12 mouse cellular contexts compared by ENCODE assay signal in genomic region chr17:73194575-73194974, GRCm38 (mm10).
DNase-seq lines count a peak whose midpoint lies in the region; ATAC-seq and TF ChIP-seq lines count a peak whose summit lies in the region.
"Had no signal": no experiment of that assay in that cellular context is flagged by ENCODE, and none has a peak within 500 bp of the region (broad histone marks: within the 10 kb centered on the region; RNA-seq: fewer than 3 reads in every experiment).

No protein-coding gene starts in this region.

- H3K4me2 ChIP-seq in lung, embryonic 14.5 days = no peak overlapping the region
- H3K4me2 ChIP-seq in midbrain, embryonic 14.5 days (ENCODE audit: low read length) = no peak overlapping the region
- H3K4me2 ChIP-seq in midbrain, embryonic 11.5 days = no peak overlapping the region
- H3K4me2 ChIP-seq: hindbrain, embryonic 15.5 days; midbrain, embryonic 12.5 days; stomach, embryonic 15.5 days had no signal

- no peaks in the 10 kb centered on the region for H3K36me3 ChIP-seq in C2C12 (ENCODE audit: control insufficient read depth, insufficient read depth)
- peaks cover 6% of the 10 kb centered on the region; the same call in 1 of the 2 replicates for H3K36me3 ChIP-seq in lung, embryonic 14.5 days (ENCODE audit: insufficient read depth)
- no peaks in the 10 kb centered on the region for H3K36me3 ChIP-seq in midbrain, embryonic 14.5 days (ENCODE audit: control insufficient read depth, insufficient read depth, low read length)
- no peaks in the 10 kb centered on the region for H3K36me3 ChIP-seq in midbrain, embryonic 11.5 days (ENCODE audit: control insufficient read depth, insufficient read depth, low read length)
- H3K36me3 ChIP-seq: midbrain, embryonic 12.5 days had no signal

- DNase-seq in gastrocnemius, adult 18-20 months (ENCODE audit: low spot score) = peak; percentile 72
- DNase-seq in gastrocnemius, postnatal 4 days (ENCODE audit: low spot score in 2 of 2) = no peak
- peak; percentile 86 for DNase-seq in fibroblast of lung, adult 2 months (ENCODE audit: low read depth)
- DNase-seq in lung, embryonic 14.5 days = no peak
- DNase-seq in midbrain, embryonic 14.5 days = no peak
- DNase-seq in midbrain, embryonic 11.5 days (ENCODE audit: low spot score, missing footprints) = no peak
- DNase-seq in ovary, postnatal 14 days (ENCODE audit: low spot score) = no peak
- DNase-seq: cerebellum, adult 8-10 months had no signal

- no peaks in the 10 kb centered on the region for H3K9me3 ChIP-seq in lung, embryonic 14.5 days (ENCODE audit: low read depth, low read length)
- H3K9me3 ChIP-seq in midbrain, embryonic 14.5 days (ENCODE audit: control insufficient read depth, low read length) = no peaks in the 10 kb centered on the region
- no peaks in the 10 kb centered on the region for H3K9me3 ChIP-seq in midbrain, embryonic 11.5 days (ENCODE audit: control insufficient read depth, low read length)
- H3K9me3 ChIP-seq: hindbrain, embryonic 15.5 days; midbrain, embryonic 12.5 days; stomach, embryonic 15.5 days had no signal

- ATAC-seq in lung, embryonic 14.5 days (ENCODE audit: insufficient read depth) = peak; percentile 26; the same call in 1 of the 2 replicates
- no peak for ATAC-seq in midbrain, embryonic 14.5 days (ENCODE audit: low FRiP score, low TSS enrichment)
- ATAC-seq in midbrain, embryonic 11.5 days (ENCODE audit: low FRiP score) = no peak

- TF ChIP-seq CTCF in C2C12 (IDR thresholded peaks at IDR 0.05; ENCODE audit: control insufficient read depth, insufficient read depth, insufficient read length) = no peak
- TF ChIP-seq CTCF in lung, embryonic 14.5 days (IDR thresholded peaks at IDR 0.05; ENCODE audit: low read depth) = no peak

- H3ac ChIP-seq in C2C12 (ENCODE audit: control insufficient read depth, insufficient read length, low read depth) = no peak overlapping the region

- H3K27me3 ChIP-seq in C2C12 (ENCODE audit: control insufficient read depth, insufficient read depth, insufficient read length) = no peaks in the 10 kb centered on the region
- no peaks in the 10 kb centered on the region for H3K27me3 ChIP-seq in lung, embryonic 14.5 days (ENCODE audit: insufficient read depth, low read length)
- no peaks in the 10 kb centered on the region for H3K27me3 ChIP-seq in midbrain, embryonic 14.5 days (ENCODE audit: control insufficient read depth, insufficient read depth, low read length)
- H3K27me3 ChIP-seq in midbrain, embryonic 11.5 days (ENCODE audit: control insufficient read depth, insufficient read depth, low read length) = no peaks in the 10 kb centered on the region
- H3K27me3 ChIP-seq: hindbrain, embryonic 15.5 days; midbrain, embryonic 12.5 days; stomach, embryonic 15.5 days had no signal

- H3K4me1 ChIP-seq in lung, embryonic 14.5 days (ENCODE audit: insufficient read depth) = no peaks in the 10 kb centered on the region
- H3K4me1 ChIP-seq in midbrain, embryonic 14.5 days (ENCODE audit: control insufficient read depth, insufficient read depth, low read length) = no peaks in the 10 kb centered on the region
- H3K4me1 ChIP-seq in midbrain, embryonic 11.5 days (ENCODE audit: control insufficient read depth, insufficient read depth, low read length) = no peaks in the 10 kb centered on the region
- H3K4me1 ChIP-seq: hindbrain, embryonic 15.5 days; midbrain, embryonic 12.5 days; stomach, embryonic 15.5 days had no signal

- H3K79me2 ChIP-seq in C2C12 (ENCODE audit: control insufficient read depth, insufficient read depth) = no peaks in the 10 kb centered on the region

- no peaks in the 10 kb centered on the region for H3K79me3 ChIP-seq in C2C12 (ENCODE audit: low read depth)

- no peak overlapping the region for H3K9ac ChIP-seq in lung, embryonic 14.5 days
- H3K9ac ChIP-seq in midbrain, embryonic 14.5 days (replicated peaks; ENCODE audit: low read length) = no peak overlapping the region
- H3K9ac ChIP-seq in midbrain, embryonic 11.5 days (ENCODE audit: low read length) = no peak overlapping the region
- H3K9ac ChIP-seq: hindbrain, embryonic 15.5 days; midbrain, embryonic 12.5 days; stomach, embryonic 15.5 days had no signal

- peak overlapping the region; percentile 42; the same call in 1 of the 2 replicates for H3K27ac ChIP-seq in lung, embryonic 14.5 days (ENCODE audit: low read depth)
- no peak overlapping the region for H3K27ac ChIP-seq in midbrain, embryonic 14.5 days (replicated peaks; ENCODE audit: low read depth, low read length)
- H3K27ac ChIP-seq in midbrain, embryonic 11.5 days (ENCODE audit: low read depth, low read length) = no peak overlapping the region
- H3K27ac ChIP-seq: hindbrain, embryonic 15.5 days; midbrain, embryonic 12.5 days; stomach, embryonic 15.5 days had no signal

- 86% methylated on average over 6 of the region's 6 CpGs for WGBS in lung, embryonic 14.5 days
- WGBS in midbrain, embryonic 14.5 days = 92% methylated on average over 6 of the region's 6 CpGs
- WGBS in midbrain, embryonic 11.5 days = 92% methylated on average over 6 of the region's 6 CpGs

- H3K4me3 ChIP-seq in C2C12 (ENCODE audit: insufficient read depth, poor library complexity, severe bottlenecking) = no peak overlapping the region
- H3K4me3 ChIP-seq in lung, embryonic 14.5 days (ENCODE audit: low read depth, low read length) = no peak overlapping the region
- H3K4me3 ChIP-seq in midbrain, embryonic 14.5 days (replicated peaks; ENCODE audit: low read depth, low read length) = no peak overlapping the region
- H3K4me3 ChIP-seq in midbrain, embryonic 11.5 days (ENCODE audit: low read depth, low read length) = no peak overlapping the region
- H3K4me3 ChIP-seq: hindbrain, embryonic 15.5 days; midbrain, embryonic 12.5 days; stomach, embryonic 15.5 days had no signal

TF ChIP-seq in C2C12, 6 proteins besides CTCF, POLR2A, EP300 and RAD21:
- TF ChIP-seq CEBPB (IDR thresholded peaks at IDR 0.05; ENCODE audit: low read depth) (peak; percentile 97), FOSL1 (IDR thresholded peaks at IDR 0.05; ENCODE audit: insufficient read depth, low read length, poor library complexity, severe bottlenecking) (peak; percentile 61), USF1 (IDR thresholded peaks at IDR 0.05; ENCODE audit: low read depth) (no peak), MAX (IDR thresholded peaks at IDR 0.05) (peak; percentile 88), MYOG (IDR thresholded peaks at IDR 0.05; ENCODE audit: control insufficient read depth, extremely low read depth, insufficient read length) (peak; percentile 47), MYOD1 (IDR thresholded peaks at IDR 0.05; ENCODE audit: control insufficient read depth, insufficient read length, low read depth) (peak; percentile 98)

Comparison
In these comparisons a context has a peak if more than half of its experiments do, and no peak if none do; other contexts are left out.
1. DNase-seq: peak in gastrocnemius, adult 18-20 months (single experiment) and fibroblast of lung, adult 2 months (single experiment); none in gastrocnemius, postnatal 4 days (0 of 2), lung, embryonic 14.5 days (single experiment), midbrain, embryonic 14.5 days (single experiment), midbrain, embryonic 11.5 days (single experiment) and ovary, postnatal 14 days (single experiment).